Mouse (Mus musculus) G1E-ER4 (cell line): ENCODE data around the gene Ccdc42. TPM values are rescaled to one million over a fixed set of nuclear protein-coding genes. Genes with fewer than 3 reads are reported as not detected.

Experiments
- GATA1 ChIP-seq: IDR thresholded peaks from one replicate; pipeline ENCODE4 v1.8.0; 2012; ENCODE audit warnings: low read length, inconsistent platforms
- polyA plus RNA-seq: library from polyadenylated mRNA; stranded (reverse); fragments of >175 nt; gene quantifications from 2 replicates; pipeline ENCODE4 v1.2.3, GENCODE M21; 2012

Ccdc42 gene
- polyA plus RNA-seq, 1 experiment, result not detected

- no peak for TF ChIP-seq GATA1
Measured at GRCm38 (mm10) chr11:68609910-68610566, 23.2 kb downstream of the Ccdc42 start.

GRCm38 (mm10) chr11:68610567-68610947, 23.7 kb downstream of the Ccdc42 start:
- TF ChIP-seq GATA1, result no peak

GRCm38 (mm10) chr11:68613071-68613711, 26.4 kb downstream of the Ccdc42 start:
- TF ChIP-seq GATA1, result no peak

GRCm38 (mm10) chr11:68622751-68623150, 35.9 kb downstream of the Ccdc42 start:
- no peak for TF ChIP-seq GATA1

GRCm38 (mm10) chr11:68623225-68623870, 36.5 kb downstream of the Ccdc42 start:
- no peak for TF ChIP-seq GATA1

GRCm38 (mm10) chr11:68623871-68624258, 37.0 kb downstream of the Ccdc42 start:
- no peak for TF ChIP-seq GATA1

- no peak for TF ChIP-seq GATA1
Measured at GRCm38 (mm10) chr11:68631611-68632316, 44.9 kb downstream of the Ccdc42 start.

GRCm38 (mm10) chr11:68637861-68638615, 51.2 kb downstream of the Ccdc42 start:
- TF ChIP-seq GATA1, result no peak

GRCm38 (mm10) chr11:68641361-68641760, 54.5 kb downstream of the Ccdc42 start:
- TF ChIP-seq GATA1, result no peak

- TF ChIP-seq GATA1, result no peak
Measured at GRCm38 (mm10) chr11:68644781-68645180, 58.0 kb downstream of the Ccdc42 start.

Other genes with a start within 250 kb of the Ccdc42 start
- not detected in 2 replicates for gene Ntn1, start 186.2 kb upstream of the Ccdc42 start, polyA plus RNA-seq
- gene Pik3r5, start 154.9 kb upstream of the Ccdc42 start, polyA plus RNA-seq, result not detected in 2 replicates
- not detected in 2 replicates for gene Pik3r6, start 84.0 kb upstream of the Ccdc42 start, polyA plus RNA-seq
- not detected in 2 replicates for gene Mfsd6l, start 30.8 kb upstream of the Ccdc42 start, polyA plus RNA-seq
- gene Myh10, start 104.5 kb downstream of the Ccdc42 start, polyA plus RNA-seq, result not detected in 2 replicates